Mouse (Mus musculus) urinary bladder, postnatal 25 days (tissue): ENCODE data around the gene Aurkb.

Experiments used
- DNase-seq: peaks from one replicate; pipeline ENCODE4 v3.0.0; 2022; ENCODE audit warnings: low spot score

Gene Aurkb

GRCm38 (mm10) chr11:69098039-69098761 is 52.8 kb downstream of the Aurkb start:
- DNase-seq: no peak

GRCm38 (mm10) chr11:69098762-69099091 is 53.3 kb downstream of the Aurkb start:
- DNase-seq: peak; percentile 98

- peak; percentile 65 for DNase-seq
Observed at GRCm38 (mm10) chr11:69099177-69099914, 53.9 kb downstream of the Aurkb start.

GRCm38 (mm10) chr11:69099915-69100345 is 54.5 kb downstream of the Aurkb start:
- peak; percentile 91 for DNase-seq

- DNase-seq: no peak
Observed at GRCm38 (mm10) chr11:69100639-69101360, 55.4 kb downstream of the Aurkb start.
